Mouse (Mus musculus): ENCODE results near the gene Myh10.

GRCm38 (mm10) chr11:68704847-68705246 is 13.5 kb downstream of the Myh10 start:
- TF ChIP-seq CTCF (IDR thresholded peaks at IDR 0.05; ENCODE audit: extremely low read depth, insufficient read depth, insufficient read length, insufficient replicate concordance) = no peak
- no peak for TF ChIP-seq POLR2A (IDR thresholded peaks at IDR 0.05; ENCODE audit: low read depth, low read length)

Measured in spleen, adult 2 months (tissue).